Mouse (Mus musculus): ENCODE data around the gene Ypel3.

DNA sequence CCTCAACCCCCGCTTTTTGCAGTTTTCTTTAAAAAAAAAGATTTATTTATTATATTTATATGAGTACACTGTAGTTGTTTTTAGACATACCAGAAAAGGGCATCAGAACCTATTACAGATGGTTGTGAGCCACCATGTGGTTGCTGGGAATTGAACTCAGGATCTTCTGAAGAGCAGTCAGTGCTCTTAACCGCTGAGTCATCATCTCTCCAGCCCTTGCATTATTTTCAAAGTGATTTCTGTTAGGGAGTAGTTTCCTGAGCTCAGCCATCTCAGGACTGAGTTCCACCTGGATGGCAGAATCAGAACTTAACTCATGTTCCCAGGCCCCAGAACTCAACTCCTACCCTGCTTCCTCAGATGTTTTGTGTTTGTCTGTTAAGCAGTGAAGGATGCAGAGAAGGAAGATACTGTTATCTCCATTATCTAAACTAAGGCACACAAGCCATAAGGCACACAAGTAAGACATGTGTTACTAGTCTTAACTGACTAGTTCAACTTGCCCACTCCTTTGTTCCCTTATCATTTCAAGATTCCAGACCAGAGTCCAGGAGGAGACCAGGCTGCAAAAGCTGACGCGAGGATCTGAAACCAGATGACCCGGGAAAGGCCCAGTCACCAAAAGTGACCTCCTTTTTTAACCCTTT lies 33.1 kb downstream of the Ypel3 start:
- TF ChIP-seq CTCF (conservative IDR thresholded peaks at IDR 0.05; ENCODE audit: low read length) (no peak), NANOG (IDR thresholded peaks at IDR 0.05; ENCODE audit: borderline replicate concordance, low read length) (no peak)
